Mouse (Mus musculus): ENCODE data around the gene Bsdc1.

GRCm38 (mm10) chr4:129508237-129508515, 46.8 kb downstream of the Bsdc1 start:
- TF ChIP-seq CTCF (IDR thresholded peaks at IDR 0.05; ENCODE audit: insufficient read depth, low read length) (no peak), POLR2A (IDR thresholded peaks at IDR 0.05; ENCODE audit: borderline replicate concordance, extremely low read depth, low read depth, low read length) (no peak)

Measured in lung, adult 2 months (tissue).